Mouse (Mus musculus) brain, adult 10 weeks (tissue): ENCODE results near the gene Mme. TPM values are rescaled to one million over a fixed set of nuclear protein-coding genes. Genes with fewer than 3 reads are reported as not detected.

Experiments
- polyA plus RNA-seq: library from polyadenylated mRNA; stranded (reverse); fragments of 350-450 nt; fragmentation: Illumina TruSeq; extraction: RNeasy Lipid Tissue Mini Kit (QIAGEN cat#74804); gene quantifications from one replicate; pipeline ENCODE4 v1.2.3, GENCODE M21; 2015; ENCODE audit warnings: low read depth, low replicate concordance

Gene Mme
- 10.0 TPM for polyA plus RNA-seq

DNA sequence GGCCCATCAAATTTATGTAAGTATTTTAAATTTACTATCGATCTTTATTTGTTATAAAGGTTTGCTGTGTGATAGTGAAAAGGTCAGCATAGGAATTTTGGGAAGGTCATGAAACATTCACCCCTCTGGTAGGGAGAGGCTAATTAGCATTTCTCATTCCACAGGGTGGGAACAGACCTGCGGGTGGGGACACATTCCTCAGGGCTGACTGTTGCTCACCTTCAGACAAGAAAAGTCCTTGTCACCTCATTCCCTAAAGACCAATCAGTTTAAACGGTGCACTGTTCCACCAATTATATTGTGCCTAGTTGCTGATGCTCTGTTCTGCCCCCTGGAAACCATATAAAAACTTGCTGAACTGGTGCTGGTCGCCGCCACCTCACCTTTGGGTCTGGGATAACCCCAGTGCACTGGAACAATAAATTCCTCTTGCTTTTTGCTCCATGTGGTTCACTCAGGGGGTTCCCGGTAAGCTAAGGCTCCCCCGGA is at the start of gene Mme:
Gene Mme (plus strand): TSS at position 439 of the 489 bp plus-strand sequence.

Other genes with a start within 250 kb of the Mme start
- 5.8 TPM for gene Gm34302, start 242.3 kb downstream of the Mme start, polyA plus RNA-seq